Mouse (Mus musculus): ENCODE measurements around the gene Tspoap1.

- no peak for TF ChIP-seq GATA1 (IDR thresholded peaks at IDR 0.05; ENCODE audit: borderline replicate concordance, low read length)
- no peak for TF ChIP-seq FLI1 (IDR thresholded peaks at IDR 0.05; ENCODE audit: low read length)
These were observed 47.1 kb downstream of the Tspoap1 start for GRCm38 (mm10) chr11:87807433-87807832.
